Mouse (Mus musculus): Measurements from ENCODE around the gene Acat1.

Acat1 gene

GRCm38 (mm10) chr9:53535416-53536320 lies 74.5 kb downstream of the Acat1 start:
- DNase-seq = peak; percentile 37 to 57
